Mouse (Mus musculus): ENCODE results near the gene Mcam. TPM values are rescaled to one million over a fixed set of nuclear protein-coding genes. Genes with fewer than 3 reads are reported as not detected.
"Not testable (repeated sequence)": the region's sequence is repeated elsewhere in the genome, so short reads cannot be mapped to it uniquely, and the experiment has no call there.

Mcam gene
- total RNA-seq, 2 experiments from 2014 or later, result 107 to 115 TPM

- no peak for DNase-seq
Observed at GRCm38 (mm10) chr9:44108269-44109055, 25.8 kb upstream of the Mcam start.

GRCm38 (mm10) chr9:44109360-44110095 is 24.7 kb upstream of the Mcam start:
- peak; percentile 77 for DNase-seq

GRCm38 (mm10) chr9:44111909-44112308 is 22.4 kb upstream of the Mcam start:
- DNase-seq, result not testable (repeated sequence)

GRCm38 (mm10) chr9:44113105-44113789 is 21.0 kb upstream of the Mcam start, which contains the start of the genes Gm49380 and Rnf26:
Gene Gm49380, minus strand, starts transcription at chr9:44113500.
Gene Rnf26, minus strand, starts transcription at chr9:44113517.
- DNase-seq, result peak; percentile 95

GRCm38 (mm10) chr9:44114453-44114852 is 19.8 kb upstream of the Mcam start:
- DNase-seq, result no peak

- no peak for DNase-seq
Observed at GRCm38 (mm10) chr9:44115599-44115998, 18.7 kb upstream of the Mcam start.

- no peak for DNase-seq
Observed at GRCm38 (mm10) chr9:44116182-44116581, 18.1 kb upstream of the Mcam start.

GRCm38 (mm10) chr9:44119011-44119410 is 15.3 kb upstream of the Mcam start:
- no peak for DNase-seq

- no peak for DNase-seq
Observed at GRCm38 (mm10) chr9:44119948-44120465, 14.3 kb upstream of the Mcam start.

- DNase-seq, result no peak
Observed at GRCm38 (mm10) chr9:44124317-44124716, 10.0 kb upstream of the Mcam start.

- DNase-seq, result no peak
Observed at GRCm38 (mm10) chr9:44125026-44125425, 9.2 kb upstream of the Mcam start.

- peak; percentile 86 for DNase-seq
Observed at GRCm38 (mm10) chr9:44125546-44126428, 8.5 kb upstream of the Mcam start.

GRCm38 (mm10) chr9:44126746-44127145 is 7.5 kb upstream of the Mcam start:
- no peak for DNase-seq

- no peak for DNase-seq
Observed at GRCm38 (mm10) chr9:44127351-44127801, 6.9 kb upstream of the Mcam start.

- no peak for DNase-seq
Observed at GRCm38 (mm10) chr9:44129633-44130032, 4.6 kb upstream of the Mcam start.

GRCm38 (mm10) chr9:44130034-44130433 is 4.2 kb upstream of the Mcam start:
- peak; percentile 62 for DNase-seq

- DNase-seq, result peak; percentile 63
Observed at GRCm38 (mm10) chr9:44130581-44131275, 3.5 kb upstream of the Mcam start.

GRCm38 (mm10) chr9:44131276-44131590 is 3.0 kb upstream of the Mcam start:
- DNase-seq, result no peak

- no peak for DNase-seq
Observed at GRCm38 (mm10) chr9:44132200-44132599, 2.1 kb upstream of the Mcam start.

- no peak for DNase-seq
Observed at GRCm38 (mm10) chr9:44133287-44133686, 982 bp upstream of the Mcam start.
